Mouse (Mus musculus) hindbrain, embryonic 15.5 days (tissue): ENCODE measurements at regions not wholly inside any gene's neighbourhood (a gene's known extent, or its start where the extent isn't known, plus 50 kb on each side); places are given as distances from the start of the nearest gene placed in this dataset.
"Not testable (repeated sequence)": the region's sequence is repeated elsewhere in the genome, so short reads cannot be mapped to it uniquely, and the experiment has no call there.

Experiments
- ATAC-seq: fragments of 200-750 bp; cut with Nextera tagmentation; 2 replicates; pipeline ENCODE4 v1.8.0; 2017; ENCODE audit warnings: low read depth, moderate number of reproducible peaks, moderate TSS enrichment; ENCODE audit not compliant: low FRiP score
- H3K27ac ChIP-seq: fragments of 300-500 bp; sonication (generic); replicated peaks from 2 replicates; pipeline ENCODE4 v1.5.1; 2015; ENCODE audit warnings: mild to moderate bottlenecking, inconsistent platforms
- H3K27me3 ChIP-seq: fragments of 300-500 bp; sonication (generic); 2 replicates; pipeline ENCODE4 v1.6.1; 2015; ENCODE audit warnings: control low read depth, inconsistent platforms
- H3K36me3 ChIP-seq: fragments of 300-500 bp; sonication (generic); 2 replicates; pipeline ENCODE4 v1.6.1; 2015; ENCODE audit warnings: control low read depth, inconsistent platforms
- H3K4me1 ChIP-seq: fragments of 300-500 bp; sonication (generic); replicated peaks from 2 replicates; pipeline ENCODE4 v1.6.1; 2015; ENCODE audit warnings: control low read depth, inconsistent platforms
- H3K4me2 ChIP-seq: fragments of 300-500 bp; sonication (generic); 2 replicates; pipeline ENCODE4 v1.6.1; 2015; ENCODE audit warnings: moderate library complexity, mild to moderate bottlenecking, inconsistent platforms
- H3K4me3 ChIP-seq: fragments of 300-500 bp; sonication (generic); 2 replicates; pipeline ENCODE4 v1.5.1; 2015; ENCODE audit warnings: mild to moderate bottlenecking, inconsistent platforms
- H3K9ac ChIP-seq: fragments of 300-500 bp; sonication (generic); 2 replicates; pipeline ENCODE4 v1.6.1; 2015; ENCODE audit warnings: inconsistent platforms
- H3K9me3 ChIP-seq: fragments of 300-500 bp; sonication (generic); 2 replicates; pipeline ENCODE4 v1.6.1; 2016; ENCODE audit warnings: control low read depth, inconsistent platforms
- whole genome bisulfite sequencing: fragments of 180-500 bp; shearing (Covaris S2); methylation state at CpG from one replicate; pipeline ENCODE4 v1.1.7; 2015; 5-methylcytosine and 5-hydroxymethylcytosine counted together

GRCm38 (mm10) chr14:19327321-19327720 lies 91.4 kb downstream of the Gm21738 start:
- H3K4me3 ChIP-seq = no peak overlapping the region
- no peaks in the 10 kb centered on the region for H3K36me3 ChIP-seq
- H3K4me1 ChIP-seq = no peaks in the 10 kb centered on the region
- H3K9ac ChIP-seq = no peak overlapping the region
- no peak for ATAC-seq
- WGBS = 85% methylated on average over 6 of the region's 6 CpGs
- peaks cover 19% of the 10 kb centered on the region for H3K9me3 ChIP-seq
- no peak overlapping the region for H3K4me2 ChIP-seq
- no peak overlapping the region for H3K27ac ChIP-seq
- no peaks in the 10 kb centered on the region for H3K27me3 ChIP-seq

GRCm38 (mm10) chr14:19311614-19312013 lies 107.1 kb downstream of the Gm21738 start:
- no peak overlapping the region for H3K9ac ChIP-seq
- no peak overlapping the region for H3K4me2 ChIP-seq
- ATAC-seq = no peak
- no peaks in the 10 kb centered on the region for H3K27me3 ChIP-seq
- H3K36me3 ChIP-seq = no peaks in the 10 kb centered on the region
- no peaks in the 10 kb centered on the region for H3K4me1 ChIP-seq
- 77% methylated on average over 21 of the region's 21 CpGs for WGBS
- H3K4me3 ChIP-seq = no peak overlapping the region
- H3K9me3 ChIP-seq = peaks cover 15% of the 10 kb centered on the region; the same call in 1 of the 2 replicates
- H3K27ac ChIP-seq = no peak overlapping the region

- H3K4me1 ChIP-seq, H3K9ac ChIP-seq, H3K9me3 ChIP-seq, H3K4me3 ChIP-seq, H3K27me3 ChIP-seq, ATAC-seq, H3K27ac ChIP-seq, H3K36me3 ChIP-seq, H3K4me2 ChIP-seq: not testable (repeated sequence)
- WGBS = 49% methylated on average over 4 of the region's 4 CpGs
Observed at GRCm38 (mm10) chr14:19302859-19303258, 115.9 kb downstream of the Gm21738 start.

- Histone ChIP-seq H3K36me3 (no peaks in the 10 kb centered on the region), H3K27ac (no peak overlapping the region), H3K4me1 (no peaks in the 10 kb centered on the region), H3K9ac (no peak overlapping the region), H3K4me3 (no peak overlapping the region), H3K9me3 (peaks cover 18% of the 10 kb centered on the region; the same call in 1 of the 2 replicates), H3K4me2 (no peak overlapping the region), H3K27me3 (no peaks in the 10 kb centered on the region)
- 83% methylated on average over 1 of the region's 1 CpGs for WGBS
- no peak for ATAC-seq
Observed at GRCm38 (mm10) chr14:19279096-19279495, 139.6 kb downstream of the Gm21738 start.

GRCm38 (mm10) chr14:19277777-19278385 lies 140.8 kb downstream of the Gm21738 start:
- H3K4me1 ChIP-seq = no peaks in the 10 kb centered on the region
- H3K9ac ChIP-seq = no peak overlapping the region
- H3K9me3 ChIP-seq = peaks cover 24% of the 10 kb centered on the region; the same call in 1 of the 2 replicates
- WGBS = 71% methylated on average over 4 of the region's 4 CpGs
- H3K27me3 ChIP-seq = no peaks in the 10 kb centered on the region
- H3K4me2 ChIP-seq = no peak overlapping the region
- no peak overlapping the region for H3K4me3 ChIP-seq
- ATAC-seq = peak; percentile 80; the same call in 1 of the 2 replicates
- no peaks in the 10 kb centered on the region for H3K36me3 ChIP-seq
- H3K27ac ChIP-seq = no peak overlapping the region
